Mouse (Mus musculus) CH12.LX (cell line): ENCODE measurements around the gene Ctsll3. TPM values are rescaled to one million over a fixed set of nuclear protein-coding genes. Genes with fewer than 3 reads are reported as not detected.

ENCODE experiments used
- DNase-seq: peaks from one replicate; pipeline ENCODE4 v3.0.0-alpha.2; 2013; ENCODE audit errors: extremely low read depth
- H3K27ac ChIP-seq: 2 replicates; pipeline ENCODE4 v1.5.1; 2012; ENCODE audit warnings: low read depth, mild to moderate bottlenecking, control low read depth, moderate library complexity; ENCODE audit not compliant: insufficient read depth
- H3K27me3 ChIP-seq: replicated peaks from 2 replicates; pipeline ENCODE3; 2012; ENCODE audit warnings: inconsistent platforms
- H3K36me3 ChIP-seq, 2 experiments: replicated peaks in 1 of 2; 2 replicates each; pipeline versions ENCODE3 to v1.6.1; 2012; ENCODE audit warnings: inconsistent platforms in 1 of 2, low read length in 1 of 2, mild to moderate bottlenecking in 1 of 2, mixed read lengths in 1 of 2, moderate library complexity in 1 of 2; ENCODE audit not compliant: control insufficient read depth in 1 of 2, insufficient read depth in 1 of 2
- H3K4me1 ChIP-seq, 2 experiments: 2 replicates each; pipeline ENCODE4 v1.6.1; 2012; ENCODE audit warnings: inconsistent platforms in 1 of 2, moderate library complexity in 1 of 2; ENCODE audit not compliant: insufficient read depth in 2 of 2, control insufficient read depth in 1 of 2
- H3K4me2 ChIP-seq: 2 replicates; pipeline ENCODE4 v1.6.1; 2012; ENCODE audit warnings: low read depth, mild to moderate bottlenecking, control low read depth; ENCODE audit not compliant: poor library complexity, insufficient read depth, severe bottlenecking
- H3K4me3 ChIP-seq, 3 experiments: fragments of 150-350 bp in 1 of 3; sonication (generic) in 1 of 3; replicated peaks in 1 of 3; 2 replicates each; pipeline versions ENCODE3 to v1.5.1; 2011 to 2012; ENCODE audit warnings: low read depth in 2 of 3, low read length in 2 of 3, mild to moderate bottlenecking in 2 of 3, moderate library complexity in 2 of 3, control low read depth in 1 of 3, improper control_type of control experiment in 1 of 3, inconsistent platforms in 1 of 3, mixed read lengths in 1 of 3; ENCODE audit not compliant: poor library complexity in 1 of 3
- H3K79me2 ChIP-seq: replicated peaks from 2 replicates; pipeline ENCODE4 v1.6.1; 2012; ENCODE audit warnings: mild to moderate bottlenecking, moderate library complexity; ENCODE audit not compliant: control insufficient read depth, poor library complexity, insufficient read depth, severe bottlenecking; ENCODE audit errors: extremely low read depth
- H3K9ac ChIP-seq: 2 replicates; pipeline ENCODE4 v1.6.1; 2012; ENCODE audit warnings: low read depth, mild to moderate bottlenecking, control low read depth, moderate library complexity; ENCODE audit not compliant: insufficient read depth
- H3K9me3 ChIP-seq: replicated peaks from 2 replicates; pipeline ENCODE3; 2012; ENCODE audit warnings: low read length, inconsistent platforms, mixed read lengths
- BHLHE40 ChIP-seq: IDR thresholded peaks from 2 replicates; pipeline ENCODE4 v1.6.1; 2011; ENCODE audit warnings: mild to moderate bottlenecking, low read depth, low read length, improper control_type of control experiment
- CHD1 ChIP-seq: IDR thresholded peaks from 2 replicates; pipeline ENCODE4 v1.6.1; 2012; ENCODE audit warnings: low read depth, low read length, improper control_type of control experiment, inconsistent platforms
- CTCF ChIP-seq, 2 experiments: IDR thresholded peaks in 1 of 2; conservative IDR thresholded peaks in 1 of 2; 2 replicates each; pipeline ENCODE4 v1.5.1; 2011 to 2012; ENCODE audit warnings: low read depth in 2 of 2, low read length in 2 of 2, improper control_type of control experiment in 1 of 2, inconsistent platforms in 1 of 2, mild to moderate bottlenecking in 1 of 2, moderate library complexity in 1 of 2
- E2F4 ChIP-seq: IDR thresholded peaks from 2 replicates; pipeline ENCODE4 v1.6.1; 2011; ENCODE audit warnings: low read depth, low read length, improper control_type of control experiment; ENCODE audit not compliant: insufficient replicate concordance
- ELF1 ChIP-seq: IDR thresholded peaks from 2 replicates; pipeline ENCODE4 v1.6.1; 2014; ENCODE audit warnings: low read depth, mild to moderate bottlenecking, inconsistent platforms, low read length, improper control_type of control experiment
- ETS1 ChIP-seq: conservative IDR thresholded peaks from 2 replicates; pipeline ENCODE4 v1.6.1; 2012; ENCODE audit warnings: low read depth, mild to moderate bottlenecking, inconsistent platforms, low read length, improper control_type of control experiment, moderate library complexity
- IRF4 ChIP-seq: IDR thresholded peaks from 2 replicates; pipeline ENCODE4 v1.6.1; 2014; ENCODE audit warnings: low read depth, mild to moderate bottlenecking, inconsistent platforms, low read length, improper control_type of control experiment
- JUN ChIP-seq: IDR thresholded peaks from 2 replicates; pipeline ENCODE4 v1.6.1; 2011; ENCODE audit warnings: low read depth, mild to moderate bottlenecking, low read length, improper control_type of control experiment, moderate library complexity; ENCODE audit not compliant: insufficient read depth
- JUND ChIP-seq: conservative IDR thresholded peaks from 2 replicates; pipeline ENCODE4 v1.6.1; 2011; ENCODE audit warnings: low read depth, low read length, improper control_type of control experiment
- KAT2A ChIP-seq: IDR thresholded peaks from 2 replicates; pipeline ENCODE4 v1.6.1; 2012; ENCODE audit warnings: low read length, improper control_type of control experiment, inconsistent platforms; ENCODE audit not compliant: insufficient replicate concordance
- MAFK ChIP-seq: IDR thresholded peaks from 2 replicates; pipeline ENCODE4 v1.6.1; 2011; ENCODE audit warnings: low read length, improper control_type of control experiment; ENCODE audit not compliant: insufficient replicate concordance
- MAX ChIP-seq: IDR thresholded peaks from 2 replicates; pipeline ENCODE4 v1.6.1; 2011; ENCODE audit warnings: low read length, improper control_type of control experiment
- MAZ ChIP-seq: IDR thresholded peaks from 2 replicates; pipeline ENCODE4 v1.6.1; 2012; ENCODE audit warnings: low read depth, mild to moderate bottlenecking, inconsistent platforms, low read length, improper control_type of control experiment, moderate library complexity
- MEF2A ChIP-seq: IDR thresholded peaks from 2 replicates; pipeline ENCODE4 v1.6.1; 2014; ENCODE audit warnings: low read depth, mild to moderate bottlenecking, inconsistent platforms, low read length, improper control_type of control experiment, borderline replicate concordance
- MXI1 ChIP-seq: IDR thresholded peaks from 2 replicates; pipeline ENCODE4 v1.6.1; 2011; ENCODE audit warnings: mild to moderate bottlenecking, low read depth, low read length, improper control_type of control experiment
- MYC ChIP-seq: IDR thresholded peaks from 2 replicates; pipeline ENCODE4 v1.6.1; 2011; ENCODE audit warnings: low read depth, mild to moderate bottlenecking, improper control_type of control experiment, low read length
- NELFE ChIP-seq: IDR thresholded peaks from 2 replicates; pipeline ENCODE4 v1.6.1; 2011; ENCODE audit warnings: low read depth, low read length, improper control_type of control experiment
- NRF1 ChIP-seq: IDR thresholded peaks from 2 replicates; pipeline ENCODE4 v1.6.1; 2014; ENCODE audit warnings: low read depth, mild to moderate bottlenecking, inconsistent platforms, low read length, improper control_type of control experiment, moderate library complexity
- POLR2A ChIP-seq: IDR thresholded peaks from 2 replicates; pipeline ENCODE4 v1.6.1; 2011; ENCODE audit warnings: low read depth, mild to moderate bottlenecking, improper control_type of control experiment, low read length
- RAD21 ChIP-seq: IDR thresholded peaks from 2 replicates; pipeline ENCODE4 v1.6.1; 2011; ENCODE audit warnings: low read depth, mild to moderate bottlenecking, low read length, improper control_type of control experiment, moderate library complexity
- RCOR1 ChIP-seq: conservative IDR thresholded peaks from 2 replicates; pipeline ENCODE4 v1.6.1; 2012; ENCODE audit warnings: low read depth, mild to moderate bottlenecking, inconsistent platforms, low read length, improper control_type of control experiment
- SMC3 ChIP-seq: IDR thresholded peaks from 2 replicates; pipeline ENCODE4 v1.6.1; 2011; ENCODE audit warnings: low read depth, low read length, improper control_type of control experiment
- TBP ChIP-seq: conservative IDR thresholded peaks from 2 replicates; pipeline ENCODE4 v1.6.1; 2011; ENCODE audit warnings: low read depth, low read length, improper control_type of control experiment
- TCF12 ChIP-seq: IDR thresholded peaks from 2 replicates; pipeline ENCODE4 v1.6.1; 2014; ENCODE audit warnings: low read depth, mild to moderate bottlenecking, inconsistent platforms, low read length, improper control_type of control experiment
- USF1 ChIP-seq: IDR thresholded peaks from 2 replicates; pipeline ENCODE4 v1.6.1; 2014; ENCODE audit warnings: low read depth, mild to moderate bottlenecking, inconsistent platforms, low read length, improper control_type of control experiment
- USF2 ChIP-seq: conservative IDR thresholded peaks from 2 replicates; pipeline ENCODE4 v1.6.1; 2011; ENCODE audit warnings: low read depth, low read length, improper control_type of control experiment
- ZC3H11A ChIP-seq: IDR thresholded peaks from 2 replicates; pipeline ENCODE4 v1.6.1; 2012; ENCODE audit warnings: low read depth, mild to moderate bottlenecking, inconsistent platforms, low read length, improper control_type of control experiment
- ZKSCAN1 ChIP-seq: IDR thresholded peaks from 2 replicates; pipeline ENCODE4 v1.6.1; 2012; ENCODE audit warnings: low read depth, inconsistent platforms, low read length, improper control_type of control experiment, borderline replicate concordance
- ZMIZ1 ChIP-seq: IDR thresholded peaks from 2 replicates; pipeline ENCODE4 v1.6.1; 2012; ENCODE audit warnings: low read depth, mild to moderate bottlenecking, inconsistent platforms, low read length, improper control_type of control experiment
- dilution Hi-C: fragments of 300-500 bp; cut with MboI; formaldehyde crosslinking; loops from 2 replicates; pipeline ENCODE4 v1.14.3; 2020; ENCODE audit warnings: low sequenced_read_pairs; ENCODE audit not compliant: extremely low pct_unique_long_range_greater_than_20kb, extremely low pct_ligation_motif_present
- in situ Hi-C: fragments of 300-500 bp; cut with MboI; formaldehyde crosslinking; loops from 3 replicates; pipeline ENCODE4 v1.14.3; 2019; ENCODE audit warnings: low sequenced_read_pairs, low pct_ligation_motif_present, low pct_unique_long_range_greater_than_20kb, mixed read lengths
- polyA plus RNA-seq: library from polyadenylated mRNA; unstranded; fragments of >175 nt; gene quantifications from 2 replicates; pipeline ENCODE4 v1.2.1, GENCODE M21; 2012; ENCODE audit warnings: low read depth; ENCODE audit not compliant: insufficient read length
- total RNA-seq, 2 experiments: library from RNA; depleted of rRNA; stranded (reverse); fragments of 300-350 nt in 1 of 2; fragments of >200 nt in 1 of 2; gene quantifications; 2 replicates each; pipeline ENCODE4 v1.2.3; 2012 to 2014

Gene Ctsll3
- total and polyA plus RNA-seq, 3 experiments, result not detected

DNA sequence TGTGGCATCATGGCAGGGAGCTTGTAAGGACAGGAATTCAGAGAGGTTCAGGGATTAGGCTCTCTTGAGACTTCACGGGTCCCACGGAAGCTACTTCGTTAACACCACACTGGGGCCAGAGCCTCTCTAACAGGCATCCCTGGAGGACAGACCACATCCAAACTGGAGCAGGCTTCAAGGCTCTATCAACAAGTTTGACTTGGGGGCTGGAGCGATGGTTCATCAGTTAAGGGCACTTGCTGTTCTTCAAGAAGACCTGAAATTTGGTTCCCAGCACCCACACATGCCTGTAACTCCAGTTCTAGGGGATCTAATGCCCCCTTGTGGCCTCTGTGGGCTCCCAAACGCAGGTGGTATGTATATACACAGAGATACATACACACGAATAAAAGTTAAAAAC lies 49.4 kb downstream of the Ctsll3 start:
- H3K4me1 ChIP-seq, result no peaks in the 10 kb centered on the region
- in situ Hi-C loops (no loop called here), dilution Hi-C loops (no loop called here)
- H3K9ac ChIP-seq, result no peak overlapping the region
- DNase-seq, result no peak
- H3K27ac ChIP-seq, result no peak overlapping the region
- no peaks in the 10 kb centered on the region for H3K79me2 ChIP-seq
- no peaks in the 10 kb centered on the region for H3K36me3 ChIP-seq
- H3K9me3 ChIP-seq, result peaks cover 88% of the 10 kb centered on the region
- H3K27me3 ChIP-seq, result no peaks in the 10 kb centered on the region
- no peak overlapping the region for H3K4me2 ChIP-seq
- H3K4me3 ChIP-seq, result no peak overlapping the region
- no peak for TF ChIP-seq CHD1
- no peak for TF ChIP-seq RAD21
- no peak for TF ChIP-seq MAX
- no peak for TF ChIP-seq RCOR1
- no peak for TF ChIP-seq NRF1
- TF ChIP-seq KAT2A, result no peak
- TF ChIP-seq MXI1, result no peak
- no peak for TF ChIP-seq POLR2A
- no peak for TF ChIP-seq USF1
- TF ChIP-seq ETS1, result no peak
- no peak for TF ChIP-seq ZC3H11A
- no peak for TF ChIP-seq JUN
- TF ChIP-seq NELFE, result no peak
- no peak for TF ChIP-seq TCF12
- no peak for TF ChIP-seq CTCF (conservative IDR thresholded peaks at IDR 0.05 in 1 of 2, IDR thresholded peaks at IDR 0.05 in 1 of 2; ENCODE audit: low read depth in 2 of 2, low read length in 2 of 2)
- TF ChIP-seq MAFK, result no peak
- TF ChIP-seq E2F4, result no peak

DNA sequence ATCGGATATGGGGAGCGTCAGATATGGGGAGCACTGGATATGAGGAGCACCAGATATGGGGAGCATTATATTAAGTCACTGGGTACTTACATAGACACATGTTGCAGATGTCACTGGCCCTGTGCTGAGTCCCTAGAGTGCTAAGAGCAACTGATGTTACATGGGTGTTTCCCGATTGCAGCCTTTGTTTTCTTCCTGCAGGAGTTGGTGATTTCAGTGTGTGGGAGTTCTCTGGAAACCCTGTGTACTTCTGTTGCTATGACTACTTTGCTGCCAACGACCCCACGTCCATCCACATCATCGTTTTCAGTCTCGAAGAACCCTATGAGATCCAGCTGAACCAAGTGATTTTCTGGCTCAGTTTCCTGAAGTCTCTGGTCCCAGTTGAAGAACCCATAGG lies 51.7 kb downstream of the Ctsll3 start:
- Histone ChIP-seq H3K4me3 (no peak overlapping the region), H3K27me3 (no peaks in the 10 kb centered on the region), H3K79me2 (no peaks in the 10 kb centered on the region), H3K36me3 (no peaks in the 10 kb centered on the region), H3K27ac (no peak overlapping the region), H3K9ac (no peak overlapping the region), H3K4me1 (no peaks in the 10 kb centered on the region), H3K4me2 (no peak overlapping the region), H3K9me3 (peaks cover 89% of the 10 kb centered on the region)
- in situ Hi-C loops, result no loop called here
- TF ChIP-seq TBP, result no peak
- TF ChIP-seq MAX, result no peak
- no peak for TF ChIP-seq E2F4
- TF ChIP-seq NRF1, result no peak
- no peak for TF ChIP-seq RAD21
- TF ChIP-seq MEF2A, result no peak
- TF ChIP-seq CTCF (conservative IDR thresholded peaks at IDR 0.05 in 1 of 2, IDR thresholded peaks at IDR 0.05 in 1 of 2; ENCODE audit: low read depth in 2 of 2, low read length in 2 of 2), result no peak
- TF ChIP-seq JUND, result no peak
- no peak for TF ChIP-seq SMC3
- TF ChIP-seq ZKSCAN1, result no peak
- TF ChIP-seq NELFE, result no peak
- no peak for TF ChIP-seq MAZ
- no peak for TF ChIP-seq ELF1
- TF ChIP-seq IRF4, result no peak
- no peak for TF ChIP-seq MYC
- TF ChIP-seq ETS1, result no peak
- no peak for TF ChIP-seq ZC3H11A
- TF ChIP-seq ZMIZ1, result no peak
- TF ChIP-seq USF2, result no peak
- no peak for TF ChIP-seq BHLHE40
- dilution Hi-C loops, result no loop called here
- DNase-seq, result no peak
